Mouse (Mus musculus) left cerebral cortex, postnatal 25 days (tissue): ENCODE measurements at regions not wholly inside any gene's neighbourhood (a gene's known extent, or its start where the extent isn't known, plus 50 kb on each side); places are given as distances from the start of the nearest gene placed in this dataset.
A peak's percentile ranks its signal among the peaks of the same experiment; 100 is the strongest.
"Not testable (repeated sequence)": the region's sequence is repeated elsewhere in the genome, so short reads cannot be mapped to it uniquely, and the experiment has no call there.

ENCODE experiments used
- DNase-seq, 2 experiments: peaks; one replicate each; pipeline ENCODE4 v3.0.0; 2022; ENCODE audit warnings: low spot score in 2 of 2, mixed read lengths in 1 of 2
- intact Hi-C: fragments of 180-260 bp; cut with DNase I; formaldehyde crosslinking; loops from one replicate; pipeline ENCODE4 v1.15.1; 2025

GRCm38 (mm10) chr15:17356586-17356985 is 628.0 kb downstream of the Cdh9 start:
- DNase-seq: no peak
- intact Hi-C loops: no loop called here

- intact Hi-C loops: no loop called here
- DNase-seq: no peak
These were observed 628.7 kb downstream of the Cdh9 start for GRCm38 (mm10) chr15:17357083-17357774.

GRCm38 (mm10) chr15:17404701-17405100 is 676.1 kb downstream of the Cdh9 start:
- intact Hi-C loops: no loop called here
- DNase-seq: no peak

- DNase-seq: peak in 1 of 2 experiments; percentile 61
- intact Hi-C loops: no loop called here
These were observed 699.2 kb downstream of the Cdh9 start for GRCm38 (mm10) chr15:17427747-17428146.

GRCm38 (mm10) chr15:17431823-17432222 is 703.3 kb downstream of the Cdh9 start:
- intact Hi-C loops: no loop called here
- DNase-seq: no peak

GRCm38 (mm10) chr15:17435862-17436261 is 707.3 kb downstream of the Cdh9 start:
- DNase-seq: no peak
- intact Hi-C loops: no loop called here

- intact Hi-C loops: no loop called here
- DNase-seq: no peak
These were observed 719.7 kb downstream of the Cdh9 start for GRCm38 (mm10) chr15:17448218-17448617.

- DNase-seq, intact Hi-C loops: not testable (repeated sequence)
These were observed 721.2 kb downstream of the Cdh9 start for GRCm38 (mm10) chr15:17449736-17450135.

- peak in 1 of 2 experiments; percentile 52 for DNase-seq
- intact Hi-C loops: no loop called here
These were observed 738.5 kb downstream of the Cdh9 start for GRCm38 (mm10) chr15:17467077-17467476.

- intact Hi-C loops: no loop called here
- DNase-seq: no peak
These were observed 765.0 kb downstream of the Cdh9 start for GRCm38 (mm10) chr15:17493561-17493960.
